Mouse (Mus musculus) gastrocnemius, adult 18-20 months (tissue): ENCODE measurements at regions not wholly inside any gene's neighbourhood (a gene's known extent, or its start where the extent isn't known, plus 50 kb on each side); places are given as distances from the start of the nearest gene placed in this dataset.

Experiments used
- DNase-seq: peaks from one replicate; pipeline ENCODE4 v3.0.0; 2021; ENCODE audit warnings: low spot score

GRCm38 (mm10) chr14:24550763-24551471 is 64.0 kb downstream of the Rps24 start:
- DNase-seq, result no peak

- no peak for DNase-seq
These were observed 64.5 kb downstream of the Rps24 start for GRCm38 (mm10) chr14:24551472-24551783.

GRCm38 (mm10) chr14:24564801-24565624 is 78.1 kb downstream of the Rps24 start:
- DNase-seq, result no peak

- peak; percentile 5 for DNase-seq
These were observed 78.9 kb downstream of the Rps24 start for GRCm38 (mm10) chr14:24565718-24566322.

GRCm38 (mm10) chr14:24575111-24575510 is 88.2 kb downstream of the Rps24 start:
- peak; percentile 13 for DNase-seq

- DNase-seq, result peak; percentile 29
These were observed 91.7 kb downstream of the Rps24 start for GRCm38 (mm10) chr14:24578535-24579111.

GRCm38 (mm10) chr14:24579153-24579795 is 92.3 kb downstream of the Rps24 start:
- DNase-seq, result peak; percentile 1

GRCm38 (mm10) chr14:24586133-24586908 is 99.4 kb downstream of the Rps24 start:
- no peak for DNase-seq

GRCm38 (mm10) chr14:24586982-24587672 is 100.2 kb downstream of the Rps24 start:
- DNase-seq, result no peak

- DNase-seq, result no peak
These were observed 101.1 kb downstream of the Rps24 start for GRCm38 (mm10) chr14:24588041-24588440.

GRCm38 (mm10) chr14:24606444-24607173 is 119.7 kb downstream of the Rps24 start:
- DNase-seq, result peak; percentile 35

- DNase-seq, result no peak
These were observed 121.4 kb downstream of the Rps24 start for GRCm38 (mm10) chr14:24608356-24608755.

- no peak for DNase-seq
These were observed 125.5 kb downstream of the Rps24 start for GRCm38 (mm10) chr14:24612254-24612995.

- DNase-seq, result no peak
These were observed 128.9 kb downstream of the Rps24 start for GRCm38 (mm10) chr14:24615776-24616175.

GRCm38 (mm10) chr14:24616306-24617125 is 129.6 kb downstream of the Rps24 start:
- DNase-seq, result no peak

- no peak for DNase-seq
These were observed 130.1 kb downstream of the Rps24 start for GRCm38 (mm10) chr14:24617126-24617375.

GRCm38 (mm10) chr14:24617393-24617861 is 130.5 kb downstream of the Rps24 start:
- no peak for DNase-seq
